Mouse (Mus musculus) myocyte (in vitro differentiated cells): ENCODE measurements around the gene Sema4g. TPM values are rescaled to one million over a fixed set of nuclear protein-coding genes. Genes with fewer than 3 reads are reported as not detected.
A peak's percentile ranks its signal among the peaks of the same experiment; 100 is the strongest.

Experiments used
- H3K27me3 ChIP-seq: one replicate; pipeline ENCODE4 v1.6.1; 2011; ENCODE audit not compliant: control insufficient read depth, insufficient read depth, insufficient read length
- H3K36me3 ChIP-seq: one replicate; pipeline ENCODE4 v1.6.1; 2011; ENCODE audit not compliant: control insufficient read depth, insufficient read depth
- H3K4me2 ChIP-seq: one replicate; pipeline ENCODE4 v1.6.1; 2011; ENCODE audit warnings: low read depth, control low read depth
- H3K4me3 ChIP-seq: one replicate; pipeline ENCODE4 v1.5.1; 2011; ENCODE audit warnings: mild to moderate bottlenecking, control low read depth, moderate library complexity
- H3K79me2 ChIP-seq: one replicate; pipeline ENCODE4 v1.6.1; 2011; ENCODE audit not compliant: control insufficient read depth, insufficient read depth
- H3ac ChIP-seq: one replicate; pipeline ENCODE4 v1.6.1; 2011; ENCODE audit not compliant: control insufficient read depth, insufficient read length
- CEBPB ChIP-seq: IDR thresholded peaks from 2 replicates; pipeline ENCODE4 v1.6.1; 2011; ENCODE audit warnings: mild to moderate bottlenecking, moderate library complexity; ENCODE audit not compliant: poor library complexity, insufficient read depth, severe bottlenecking
- E2F4 ChIP-seq: IDR thresholded peaks from one replicate; pipeline ENCODE4 v1.6.1; 2011; ENCODE audit warnings: mild to moderate bottlenecking, control low read depth, moderate library complexity; ENCODE audit not compliant: insufficient read depth
- MAX ChIP-seq: IDR thresholded peaks from one replicate; pipeline ENCODE4 v1.6.1; 2011; ENCODE audit warnings: low read depth, mild to moderate bottlenecking, control low read depth
- MYOD1 ChIP-seq, 3 experiments: IDR thresholded peaks; one replicate each; pipeline ENCODE4 v1.6.1; 2011; ENCODE audit warnings: control low read depth in 2 of 3, low read depth in 2 of 3, mild to moderate bottlenecking in 2 of 3, moderate library complexity in 1 of 3; ENCODE audit not compliant: insufficient read length in 2 of 3, control insufficient read depth in 1 of 3
- MYOG ChIP-seq, 3 experiments: IDR thresholded peaks; one replicate each; pipeline ENCODE4 v1.6.1; 2011; ENCODE audit warnings: control low read depth in 2 of 3, low read depth in 2 of 3, mild to moderate bottlenecking in 2 of 3; ENCODE audit not compliant: insufficient read length in 2 of 3, control insufficient read depth in 1 of 3, insufficient read depth in 1 of 3
- POLR2A ChIP-seq: IDR thresholded peaks from one replicate; pipeline ENCODE4 v1.6.1; 2011; ENCODE audit warnings: low read depth, mild to moderate bottlenecking, control low read depth, moderate library complexity; ENCODE audit not compliant: insufficient read length
- POLR2AphosphoS2 ChIP-seq: IDR thresholded peaks from one replicate; pipeline ENCODE4 v1.6.1; 2011; ENCODE audit warnings: low read depth, control low read depth; ENCODE audit not compliant: insufficient read length
- REST ChIP-seq: IDR thresholded peaks from one replicate; pipeline ENCODE4 v1.6.1; 2011; ENCODE audit warnings: mild to moderate bottlenecking, control low read depth, moderate library complexity; ENCODE audit not compliant: insufficient read depth, insufficient read length
- SRF ChIP-seq: IDR thresholded peaks from one replicate; pipeline ENCODE4 v1.6.1; 2011; ENCODE audit warnings: low read depth; ENCODE audit not compliant: control insufficient read depth, insufficient read length
- TCF12 ChIP-seq: IDR thresholded peaks from one replicate; pipeline ENCODE4 v1.6.1; 2011; ENCODE audit warnings: mild to moderate bottlenecking, control low read depth; ENCODE audit not compliant: poor library complexity, insufficient read depth, severe bottlenecking
- TCF3 ChIP-seq: IDR thresholded peaks from one replicate; pipeline ENCODE4 v1.6.1; 2011; ENCODE audit warnings: low read depth, control low read depth; ENCODE audit not compliant: insufficient read length
- USF1 ChIP-seq: IDR thresholded peaks from one replicate; pipeline ENCODE4 v1.6.1; 2011; ENCODE audit warnings: low read depth, mild to moderate bottlenecking, control low read depth, moderate library complexity
- polyA plus RNA-seq: library from polyadenylated mRNA; unstranded; fragments of >200 nt; fragmentation: generic; extraction: Trizol; gene quantifications from one replicate; pipeline ENCODE4 v1.2.1, GENCODE M21; 2012; ENCODE audit warnings: missing spikeins

Sema4g gene
- polyA plus RNA-seq, 1 experiment: 0.43 TPM

DNA sequence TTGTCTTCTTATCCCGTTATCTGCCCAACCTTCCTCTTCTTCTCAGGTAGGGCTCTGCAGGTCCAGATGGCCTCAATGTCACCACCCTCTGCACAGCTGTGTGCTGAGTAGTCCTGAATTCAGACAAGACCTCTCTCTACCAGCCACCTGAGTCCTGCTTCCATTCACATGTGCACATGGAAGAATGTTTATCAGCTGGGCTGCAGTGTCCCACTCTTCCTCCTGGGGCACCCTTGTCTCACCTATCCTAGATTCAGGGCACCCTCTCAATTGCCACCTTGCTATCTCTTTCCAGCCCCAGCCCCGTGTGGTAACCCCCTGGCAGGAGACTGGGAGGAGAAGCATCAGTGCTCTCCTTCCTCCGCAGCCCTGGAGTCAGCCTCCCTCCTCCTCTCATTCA, 13.4 kb downstream of the Sema4g start:
- no peaks in the 10 kb centered on the region for H3K36me3 ChIP-seq
- TF ChIP-seq USF1: no peak
- TF ChIP-seq MYOG (IDR thresholded peaks at IDR 0.05; ENCODE audit: control insufficient read depth in 1 of 3, insufficient read depth in 1 of 3, insufficient read length in 2 of 3, low read depth in 2 of 3): no peak
- TF ChIP-seq TCF3: no peak
- TF ChIP-seq POLR2A: no peak
- no peak for TF ChIP-seq CEBPB
- no peak for TF ChIP-seq REST
- TF ChIP-seq POLR2AphosphoS2: no peak
- no peak for TF ChIP-seq TCF12
- no peak for TF ChIP-seq SRF
- no peak for TF ChIP-seq MYOD1 (IDR thresholded peaks at IDR 0.05; ENCODE audit: control insufficient read depth in 1 of 3, insufficient read length in 2 of 3, low read depth in 2 of 3)
- TF ChIP-seq MAX: no peak
- no peak for TF ChIP-seq E2F4

GRCm38 (mm10) chr19:45003740-45004516, 15.0 kb downstream of the Sema4g start:
- no peaks in the 10 kb centered on the region for H3K36me3 ChIP-seq
- no peak overlapping the region for H3ac ChIP-seq
- no peak overlapping the region for H3K4me2 ChIP-seq
- no peak overlapping the region for H3K4me3 ChIP-seq
- H3K79me2 ChIP-seq: peaks cover 22% of the 10 kb centered on the region
- TF ChIP-seq MAX: no peak
- peak; percentile 10 for TF ChIP-seq POLR2AphosphoS2
- no peak for TF ChIP-seq USF1
- no peak for TF ChIP-seq E2F4
- TF ChIP-seq MYOD1 (IDR thresholded peaks at IDR 0.05; ENCODE audit: control insufficient read depth in 1 of 3, insufficient read length in 2 of 3, low read depth in 2 of 3): no peak
- H3K27me3 ChIP-seq: no peaks in the 10 kb centered on the region

More for the DNA sequence above, 13.4 kb downstream of the Sema4g start:
- H3K79me2 ChIP-seq: peaks cover 14% of the 10 kb centered on the region
- no peak overlapping the region for H3K4me3 ChIP-seq
- no peak overlapping the region for H3K4me2 ChIP-seq
- no peaks in the 10 kb centered on the region for H3K27me3 ChIP-seq
- no peak overlapping the region for H3ac ChIP-seq

DNA sequence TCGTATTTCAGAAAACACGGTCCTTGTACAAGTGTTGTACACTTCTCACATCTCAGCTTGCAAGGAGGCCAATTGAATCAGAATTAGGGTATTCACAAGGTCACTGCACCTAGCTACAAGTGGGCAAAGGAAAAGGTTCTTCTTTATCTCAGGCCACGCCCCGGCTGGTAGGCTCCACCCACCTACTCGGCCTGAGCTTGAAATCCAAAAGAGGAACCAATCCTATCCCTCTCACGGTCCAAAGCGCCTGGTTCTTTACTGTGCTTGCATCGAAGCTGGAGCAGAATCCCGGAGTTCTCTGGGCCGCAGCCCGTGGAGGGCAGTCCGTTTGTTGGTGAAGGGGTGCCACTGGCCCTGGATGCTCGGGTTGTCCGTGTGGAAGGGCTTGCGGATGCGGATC, 16.5 kb downstream of the Sema4g start, which contains the start of gene Twnk:
Gene Twnk (plus strand): TSS at position 220 of the 400 bp plus-strand sequence.
- Histone ChIP-seq H3K79me2 (peaks cover 22% of the 10 kb centered on the region), H3ac (peak within 1 kb of the TSS; percentile 87), H3K27me3 (no peaks in the 10 kb centered on the region), H3K4me2 (peak within 1 kb of the TSS; percentile 95), H3K4me3 (peak within 1 kb of the TSS; percentile 97), H3K36me3 (no peaks in the 10 kb centered on the region)
- TF ChIP-seq POLR2AphosphoS2: no peak
- no peak for TF ChIP-seq E2F4
- no peak for TF ChIP-seq POLR2A
- TF ChIP-seq TCF3: no peak
- TF ChIP-seq MAX: no peak
- no peak for TF ChIP-seq MYOD1 (IDR thresholded peaks at IDR 0.05; ENCODE audit: control insufficient read depth in 1 of 3, insufficient read length in 2 of 3, low read depth in 2 of 3)
- no peak for TF ChIP-seq MYOG (IDR thresholded peaks at IDR 0.05; ENCODE audit: control insufficient read depth in 1 of 3, insufficient read depth in 1 of 3, insufficient read length in 2 of 3, low read depth in 2 of 3)
- no peak for TF ChIP-seq TCF12
- no peak for TF ChIP-seq USF1
- TF ChIP-seq CEBPB: no peak
- TF ChIP-seq REST: no peak
- no peak for TF ChIP-seq SRF

GRCm38 (mm10) chr19:45005957-45006712, 17.2 kb downstream of the Sema4g start, which contains the start of gene Mrpl43:
TSS of gene Mrpl43 (minus strand) at chr19:45006442.
- Histone ChIP-seq H3K36me3 (no peaks in the 10 kb centered on the region), H3ac (peak within 1 kb of the TSS; percentile 87), H3K79me2 (peaks cover 22% of the 10 kb centered on the region), H3K4me2 (peak within 1 kb of the TSS; percentile 95), H3K27me3 (no peaks in the 10 kb centered on the region), H3K4me3 (peak within 1 kb of the TSS; percentile 97)
- TF ChIP-seq POLR2AphosphoS2: no peak
- peak; percentile 59 for TF ChIP-seq USF1
- TF ChIP-seq E2F4: peak; percentile 53
- no peak for TF ChIP-seq CEBPB
- TF ChIP-seq POLR2A: peak; percentile 62
- TF ChIP-seq SRF: peak; percentile 18
- no peak for TF ChIP-seq REST
- no peak for TF ChIP-seq TCF12
- TF ChIP-seq MAX: peak; percentile 76
- TF ChIP-seq TCF3: no peak
- peak in 1 of 3 experiments; percentile 37 for TF ChIP-seq MYOD1 (IDR thresholded peaks at IDR 0.05; ENCODE audit: control insufficient read depth in 1 of 3, insufficient read length in 2 of 3, low read depth in 2 of 3)
- TF ChIP-seq MYOG (IDR thresholded peaks at IDR 0.05; ENCODE audit: control insufficient read depth in 1 of 3, insufficient read depth in 1 of 3, insufficient read length in 2 of 3, low read depth in 2 of 3): peak in 1 of 3 experiments; percentile 27
